Mouse (Mus musculus) intestine, postnatal 0 days (tissue): ENCODE results near the gene Mettl22. TPM values are rescaled to one million over a fixed set of nuclear protein-coding genes. Genes with fewer than 3 reads are reported as not detected.

Source experiments
- ATAC-seq: fragments of 200-750 bp; cut with Nextera tagmentation; 2 replicates; pipeline ENCODE4 v1.8.0; 2017; ENCODE audit warnings: mild to moderate bottlenecking, moderate TSS enrichment, moderate library complexity
- H3K27ac ChIP-seq: fragments of 300-500 bp; sonication (generic); 2 replicates; pipeline ENCODE4 v1.5.1; 2014; ENCODE audit warnings: mild to moderate bottlenecking, low read depth, low read length, moderate library complexity
- H3K27me3 ChIP-seq: fragments of 300-500 bp; sonication (generic); replicated peaks from 2 replicates; pipeline ENCODE4 v1.6.1; 2014; ENCODE audit warnings: low read length, mixed read lengths; ENCODE audit not compliant: control insufficient read depth, insufficient read depth
- H3K36me3 ChIP-seq: fragments of 300-500 bp; sonication (generic); 2 replicates; pipeline ENCODE4 v1.6.1; 2014; ENCODE audit warnings: mild to moderate bottlenecking, moderate library complexity; ENCODE audit not compliant: control insufficient read depth, insufficient read depth
- H3K4me1 ChIP-seq: fragments of 300-500 bp; sonication (generic); replicated peaks from 2 replicates; pipeline ENCODE4 v1.6.1; 2014; ENCODE audit warnings: antibody characterized with exemption, low read length, mixed read lengths; ENCODE audit not compliant: control insufficient read depth, insufficient read depth
- H3K4me2 ChIP-seq: fragments of 300-500 bp; sonication (generic); replicated peaks from 2 replicates; pipeline ENCODE4 v1.6.1; 2014; ENCODE audit warnings: low read depth, mild to moderate bottlenecking, moderate library complexity
- H3K4me3 ChIP-seq: fragments of 300-500 bp; sonication (generic); 2 replicates; pipeline ENCODE4 v1.5.1; 2014; ENCODE audit warnings: low read depth, low read length
- H3K9ac ChIP-seq: fragments of 300-500 bp; sonication (generic); 2 replicates; pipeline ENCODE4 v1.6.1; 2014; ENCODE audit warnings: mild to moderate bottlenecking, low read depth, low read length
- H3K9me3 ChIP-seq: fragments of 300-500 bp; sonication (generic); 2 replicates; pipeline ENCODE4 v1.6.1; 2016; ENCODE audit warnings: mixed run types; ENCODE audit not compliant: control insufficient read depth
- CTCF ChIP-seq: sonication (generic); IDR thresholded peaks from 2 replicates; pipeline ENCODE4 v1.5.1; 2016; ENCODE audit warnings: low read depth, mild to moderate bottlenecking, control low read depth, antibody characterized with exemption, moderate library complexity
- WGBS: fragments of 180-500 bp; shearing (Covaris S2); extraction: QIAGEN DNeasy Blood & Tissue Kit; methylation state at CpG from one replicate; pipeline ENCODE4 v1.1.7; 2014; 5-methylcytosine and 5-hydroxymethylcytosine counted together
- polyA plus RNA-seq: library from polyadenylated mRNA; unstranded; fragments of >200 nt; fragmentation: Nextera tagmentation; extraction: Ambion mirVana; gene quantifications from 2 replicates; pipeline ENCODE4 v1.2.1, GENCODE M21; 2015

Mettl22 gene
- polyA plus RNA-seq, 1 experiment from 2014 or later = 14.8 TPM

GRCm38 (mm10) chr16:8496967-8497366 lies 26.4 kb downstream of the Mettl22 start:
- H3K9me3 ChIP-seq = no peaks in the 10 kb centered on the region
- H3K4me3 ChIP-seq = no peak overlapping the region
- H3K27me3 ChIP-seq = no peaks in the 10 kb centered on the region
- no peak for ATAC-seq
- no peak overlapping the region for H3K4me2 ChIP-seq
- TF ChIP-seq CTCF = no peak
- H3K27ac ChIP-seq = no peak overlapping the region
- no peak overlapping the region for H3K9ac ChIP-seq
- no peaks in the 10 kb centered on the region for H3K36me3 ChIP-seq
- 53% methylated on average over 2 of the region's 2 CpGs for WGBS
- no peaks in the 10 kb centered on the region for H3K4me1 ChIP-seq

GRCm38 (mm10) chr16:8504271-8504670 lies 33.7 kb downstream of the Mettl22 start:
- peak; percentile 42 for TF ChIP-seq CTCF
- Histone ChIP-seq H3K9me3 (no peaks in the 10 kb centered on the region), H3K36me3 (no peaks in the 10 kb centered on the region), H3K27me3 (no peaks in the 10 kb centered on the region), H3K27ac (no peak overlapping the region), H3K4me1 (no peaks in the 10 kb centered on the region), H3K4me3 (no peak overlapping the region), H3K9ac (no peak overlapping the region), H3K4me2 (no peak overlapping the region)
- 26% methylated on average over 2 of the region's 2 CpGs for WGBS
- ATAC-seq = no peak

- TF ChIP-seq CTCF = no peak
These were observed 39.3 kb downstream of the Mettl22 start for GRCm38 (mm10) chr16:8509894-8510293.

GRCm38 (mm10) chr16:8512830-8513229 lies 42.2 kb downstream of the Mettl22 start:
- Histone ChIP-seq H3K27ac (no peak overlapping the region), H3K36me3 (peaks cover 4% of the 10 kb centered on the region; the same call in 1 of the 2 replicates), H3K9ac (no peak overlapping the region)

More at GRCm38 (mm10) chr16:8509894-8510293, 39.3 kb downstream of the Mettl22 start:
- H3K9me3 ChIP-seq = no peaks in the 10 kb centered on the region
- H3K27ac ChIP-seq = no peak overlapping the region
- H3K4me1 ChIP-seq = peaks cover 12% of the 10 kb centered on the region; the same call in 1 of the 2 replicates
- 79% methylated on average over 5 of the region's 5 CpGs for WGBS
- no peak overlapping the region for H3K9ac ChIP-seq
- no peaks in the 10 kb centered on the region for H3K36me3 ChIP-seq
- H3K4me3 ChIP-seq = no peak overlapping the region
- H3K4me2 ChIP-seq = no peak overlapping the region
- ATAC-seq = no peak
- no peaks in the 10 kb centered on the region for H3K27me3 ChIP-seq

GRCm38 (mm10) chr16:8513236-8513906 lies 42.8 kb downstream of the Mettl22 start, which contains the start of gene Abat:
Abat (plus strand) TSS chr16:8513429.
- TF ChIP-seq CTCF = no peak
- Histone ChIP-seq H3K9ac (peak within 1 kb of the TSS; percentile 43), H3K27me3 (no peaks in the 10 kb centered on the region), H3K4me3 (peak within 1 kb of the TSS; percentile 58), H3K27ac (no peak within 1 kb of the TSS), H3K4me1 (peaks cover 13% of the 10 kb centered on the region; the same call in 1 of the 2 replicates), H3K9me3 (no peaks in the 10 kb centered on the region), H3K36me3 (peaks cover 4% of the 10 kb centered on the region; the same call in 1 of the 2 replicates), H3K4me2 (peak within 1 kb of the TSS; percentile 76)
- 1% methylated on average over 44 of the region's 46 CpGs for WGBS
- ATAC-seq = peak; percentile 99

More at GRCm38 (mm10) chr16:8512830-8513229, 42.2 kb downstream of the Mettl22 start:
- peak; percentile 53 for ATAC-seq
- 0% methylated on average over 5 of the region's 5 CpGs for WGBS
- peaks cover 13% of the 10 kb centered on the region; the same call in 1 of the 2 replicates for H3K4me1 ChIP-seq
- TF ChIP-seq CTCF = peak; percentile 39
- H3K27me3 ChIP-seq = no peaks in the 10 kb centered on the region
- peak overlapping the region; percentile 76 for H3K4me2 ChIP-seq
- no peaks in the 10 kb centered on the region for H3K9me3 ChIP-seq
- peak overlapping the region; percentile 58 for H3K4me3 ChIP-seq

GRCm38 (mm10) chr16:8514180-8514579 lies 43.6 kb downstream of the Mettl22 start:
- no peak for ATAC-seq
- peaks cover 13% of the 10 kb centered on the region; the same call in 1 of the 2 replicates for H3K4me1 ChIP-seq
- 7% methylated on average over 4 of the region's 4 CpGs for WGBS

More at GRCm38 (mm10) chr16:8514180-8514579, 43.6 kb downstream of the Mettl22 start:
- 0 out of 2 replicates have a peak overlapping the region, but pooled peaks have one; percentile 43 for H3K9ac ChIP-seq
- H3K36me3 ChIP-seq = peaks cover 4% of the 10 kb centered on the region; the same call in 1 of the 2 replicates
- H3K9me3 ChIP-seq = no peaks in the 10 kb centered on the region
- H3K4me3 ChIP-seq = peak overlapping the region; percentile 58; the same call in 1 of the 2 replicates
- H3K4me2 ChIP-seq = peak overlapping the region; percentile 76
- H3K27me3 ChIP-seq = no peaks in the 10 kb centered on the region
- no peak overlapping the region for H3K27ac ChIP-seq
- no peak for TF ChIP-seq CTCF
